Mouse (Mus musculus) adrenal gland, adult 18-20 months (tissue): ENCODE data around the gene Srp54a. TPM values are rescaled to one million over a fixed set of nuclear protein-coding genes. Genes with fewer than 3 reads are reported as not detected.
"Not testable (repeated sequence)": the region's sequence is repeated elsewhere in the genome, so short reads cannot be mapped to it uniquely, and the experiment has no call there.

Experiments used
- DNase-seq, 2 experiments: peaks; one replicate each; pipeline ENCODE4 v3.0.0; 2021 to 2022; ENCODE audit warnings: low spot score in 2 of 2
- total RNA-seq, 2 experiments: library from RNA; stranded (reverse); gene quantifications; 1 replicate in 1 of 2; 2 replicates in 1 of 2; pipeline ENCODE4 v1.2.3; 2021

Gene Srp54a
- total RNA-seq, 2 experiments from 2014 or later = 105 to 206 TPM

GRCm38 (mm10) chr12:55124242-55124641 lies 44.2 kb downstream of the Srp54a start, which contains the start of gene Fam177a:
Gene Fam177a, plus strand, starts transcription at chr12:55124469.
- DNase-seq = not testable (repeated sequence)

GRCm38 (mm10) chr12:55124731-55125130 lies 44.7 kb downstream of the Srp54a start:
- DNase-seq = not testable (repeated sequence)

GRCm38 (mm10) chr12:55135540-55135939 lies 55.5 kb downstream of the Srp54a start:
- not testable (repeated sequence) for DNase-seq

- DNase-seq = not testable (repeated sequence)
Observed at GRCm38 (mm10) chr12:55137859-55138258, 57.8 kb downstream of the Srp54a start.

- not testable (repeated sequence) for DNase-seq
Observed at GRCm38 (mm10) chr12:55154559-55155448, 74.7 kb downstream of the Srp54a start, which contains the start of gene Srp54b. Gene Srp54b, plus strand, starts transcription at chr12:55155104.

- DNase-seq = not testable (repeated sequence)
Observed at GRCm38 (mm10) chr12:55155449-55155783, 75.4 kb downstream of the Srp54a start.

Other genes starting within 250 kb of the Srp54a start
- 100 to 1,000 TPM; 121 to 137 TPM for gene Cfl2, start 217.4 kb upstream of the Srp54a start, total RNA-seq
- gene Gm20403, start 93.7 kb upstream of the Srp54a start, total RNA-seq = not detected
- 10 to 100 TPM; 22.8 to 23.0 TPM for gene Baz1a, start 65.9 kb upstream of the Srp54a start, total RNA-seq
- gene 2700097O09Rik, start 152 bp upstream of the Srp54a start, total RNA-seq = 10 to 100 TPM; 10.7 to 11.1 TPM
- 10 to 100 TPM in 1 of 2 experiments, 1 to 10 TPM in 1; 4.3 to 11.8 TPM for gene Fam177a, start 44.2 kb downstream of the Srp54a start, total RNA-seq
- 100 to 1,000 TPM in 1 of 2 experiments, 10 to 100 TPM in 1; 65.4 to 130 TPM for gene Srp54b, start 74.8 kb downstream of the Srp54a start, total RNA-seq
- 10 to 100 TPM in 1 of 2 experiments, not detected in 1; 10.9 TPM for gene 1700047I17Rik2, start 119.3 kb downstream of the Srp54a start, total RNA-seq
- 10 to 100 TPM; 38.0 to 74.2 TPM for gene Srp54c, start 149.9 kb downstream of the Srp54a start, total RNA-seq
- gene 1110008L16Rik, start 219.3 kb downstream of the Srp54a start, total RNA-seq = 10 to 100 TPM; 11.3 to 15.2 TPM
- gene Ppp2r3c, start 222.7 kb downstream of the Srp54a start, total RNA-seq = 10 to 100 TPM; 11.8 to 12.5 TPM